Mouse (Mus musculus) E14TG2a.4 (cell line): ENCODE measurements around the gene Rbm15b.

Source experiments
- H3K27me3 ChIP-seq: 2 replicates; pipeline ENCODE4 v1.6.1; 2014; ENCODE audit warnings: low read length, control low read depth; ENCODE audit not compliant: insufficient read depth
- H3K36me3 ChIP-seq: 2 replicates; pipeline ENCODE4 v1.6.1; 2014; ENCODE audit warnings: low read length, control low read depth; ENCODE audit not compliant: insufficient read depth
- H3K4me1 ChIP-seq: replicated peaks from 2 replicates; pipeline ENCODE4 v1.6.1; 2014; ENCODE audit warnings: low read depth, low read length, control low read depth
- H3K4me3 ChIP-seq: replicated peaks from 2 replicates; pipeline ENCODE4 v1.5.1; 2014; ENCODE audit warnings: mild to moderate bottlenecking, low read length
- H3K9me3 ChIP-seq: 2 replicates; pipeline ENCODE4 v1.6.1; 2014; ENCODE audit warnings: low read length, control low read depth
- CTCF ChIP-seq: conservative IDR thresholded peaks from 2 replicates; pipeline ENCODE4 v1.5.1; 2014; ENCODE audit warnings: low read length
- NANOG ChIP-seq: IDR thresholded peaks from 2 replicates; pipeline ENCODE4 v1.6.1; 2014; ENCODE audit warnings: borderline replicate concordance, low read length, mixed read lengths
- POU5F1 ChIP-seq: IDR thresholded peaks from 2 replicates; pipeline ENCODE4 v1.6.1; 2014; ENCODE audit warnings: low read length, borderline replicate concordance

The Rbm15b gene

DNA sequence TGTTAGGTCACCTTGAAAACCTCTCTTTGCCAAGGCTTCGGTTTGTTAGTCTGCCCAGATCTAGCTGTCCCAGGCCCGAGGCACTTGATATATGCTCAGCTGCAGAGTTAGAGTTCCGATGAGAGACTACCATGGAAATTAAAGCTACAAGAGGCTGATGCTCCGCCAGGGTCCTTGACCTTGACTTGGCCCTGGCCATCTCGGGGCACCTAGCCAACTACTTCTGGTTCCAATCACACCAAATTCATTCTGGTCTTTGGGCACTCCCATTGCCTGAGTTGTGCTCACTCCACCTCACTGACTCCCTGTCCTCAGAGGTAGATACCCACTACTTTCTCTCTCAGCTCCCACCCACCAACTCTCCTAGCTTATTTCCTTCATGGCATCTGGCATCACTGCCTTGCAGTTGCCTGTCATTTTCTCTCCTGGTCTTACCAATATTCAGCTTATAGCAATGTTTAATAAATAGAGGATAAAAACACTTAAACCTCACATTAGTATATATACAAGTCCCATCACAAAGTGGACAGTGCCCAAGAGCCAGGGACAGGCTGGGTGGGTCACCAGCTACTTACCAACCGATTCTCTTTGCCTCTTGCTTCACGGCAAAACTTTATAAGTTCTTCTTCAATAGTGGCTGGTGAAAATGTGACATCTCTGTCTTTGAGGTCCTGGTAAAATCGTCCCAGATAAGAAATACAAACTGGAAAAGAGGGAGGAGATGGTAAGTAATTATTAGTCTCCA lies 3.4 kb upstream of the Rbm15b start:
- Histone ChIP-seq H3K4me1 (peaks cover 56% of the 10 kb centered on the region), H3K27me3 (peaks cover 2% of the 10 kb centered on the region; the same call in 1 of the 2 replicates), H3K36me3 (peaks cover 37% of the 10 kb centered on the region), H3K4me3 (peak overlapping the region; percentile 99), H3K9me3 (no peaks in the 10 kb centered on the region)
- no peak for TF ChIP-seq NANOG
- TF ChIP-seq CTCF = no peak
- TF ChIP-seq POU5F1 = no peak

DNA sequence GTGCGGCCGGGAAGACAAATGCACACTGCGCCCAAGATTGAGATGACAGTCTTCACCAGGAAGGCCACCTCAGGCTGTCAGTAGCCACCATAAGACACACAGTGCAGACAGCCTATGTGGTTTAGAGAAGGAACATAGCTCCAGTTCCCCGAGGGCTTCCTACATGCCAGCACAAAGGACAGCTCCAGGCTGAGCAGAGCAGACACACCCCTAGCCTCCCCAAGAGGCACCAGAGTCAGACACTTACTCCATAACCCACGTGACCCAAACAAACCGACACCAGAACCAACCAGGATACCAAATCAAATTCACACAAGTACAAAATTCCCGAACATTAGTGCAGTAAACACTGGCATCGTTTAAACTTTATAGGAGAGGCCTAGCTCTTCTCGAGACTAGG lies 2.1 kb upstream of the Rbm15b start:
- Histone ChIP-seq H3K9me3 (no peaks in the 10 kb centered on the region), H3K36me3 (peaks cover 50% of the 10 kb centered on the region), H3K4me3 (peak overlapping the region; percentile 99; the same call in 1 of the 2 replicates), H3K4me1 (peaks cover 63% of the 10 kb centered on the region), H3K27me3 (peaks cover 14% of the 10 kb centered on the region)
- TF ChIP-seq NANOG (no peak), CTCF (no peak)

DNA sequence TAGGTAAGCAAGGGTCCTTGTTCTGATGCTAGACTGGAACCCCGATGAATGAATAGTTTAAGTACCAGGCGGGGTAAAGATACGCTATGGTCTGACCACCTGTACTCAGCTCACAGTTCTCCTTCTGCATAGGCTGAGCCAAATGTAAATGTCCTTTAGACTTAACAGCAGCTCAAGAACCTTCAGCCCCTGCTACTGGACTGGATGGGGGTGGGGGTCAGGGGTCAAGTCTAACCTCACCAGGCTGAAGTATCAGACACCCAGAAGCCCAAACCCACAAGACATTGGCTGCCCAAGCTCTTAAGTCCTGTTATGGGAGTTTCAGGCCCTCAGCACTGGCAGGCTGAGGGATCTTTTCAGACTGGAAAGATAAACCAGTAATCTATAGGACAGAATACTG lies 1.1 kb upstream of the Rbm15b start:
- Histone ChIP-seq H3K27me3 (peaks cover 14% of the 10 kb centered on the region), H3K36me3 (peaks cover 60% of the 10 kb centered on the region), H3K4me3 (no peak overlapping the region), H3K4me1 (peaks cover 69% of the 10 kb centered on the region), H3K9me3 (no peaks in the 10 kb centered on the region)
- no peak for TF ChIP-seq CTCF
- no peak for TF ChIP-seq NANOG
- no peak for TF ChIP-seq POU5F1

DNA sequence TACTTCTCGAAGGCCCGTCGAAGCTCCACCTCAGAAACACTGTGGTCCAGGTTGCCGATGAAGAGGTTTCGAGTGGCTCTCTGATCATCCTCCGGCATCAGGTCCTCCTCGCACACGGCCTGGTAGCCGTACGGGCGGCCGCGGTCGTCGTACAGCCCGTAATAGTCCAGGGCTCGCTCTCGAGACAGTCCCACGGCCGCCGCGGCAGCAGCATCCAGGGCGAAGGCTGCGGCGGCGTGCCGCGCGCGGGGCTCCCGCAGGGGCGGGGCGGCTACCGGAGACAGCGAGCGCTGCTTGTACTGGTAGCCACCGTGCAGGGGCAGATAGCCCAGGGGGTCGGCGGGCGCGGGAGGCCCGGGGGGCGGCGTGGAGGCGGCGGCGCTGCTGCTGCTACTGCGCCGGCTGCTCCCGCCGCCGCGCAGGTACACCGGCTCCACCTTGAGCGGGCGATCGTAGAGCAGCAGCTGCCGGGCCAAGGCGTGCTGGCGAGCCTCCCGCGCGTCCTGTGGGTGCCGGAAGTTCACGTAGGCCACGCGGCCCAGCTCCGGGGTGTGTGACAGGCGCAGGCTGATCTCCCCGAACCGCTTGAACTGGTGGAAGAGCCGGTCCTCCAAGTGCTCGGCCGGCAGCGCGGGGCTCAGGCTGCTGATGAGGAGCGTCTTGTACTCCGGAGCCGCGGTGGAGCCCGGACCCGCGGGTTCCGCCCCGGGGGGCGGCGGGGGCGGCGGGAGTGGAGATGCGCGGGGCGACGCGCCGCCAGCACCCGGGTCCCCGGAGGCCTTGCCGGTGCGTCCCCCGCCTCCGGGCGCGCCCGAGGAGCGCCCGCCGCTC lies 1.1 kb downstream of the Rbm15b start:
- Histone ChIP-seq H3K4me1 (peaks cover 81% of the 10 kb centered on the region), H3K36me3 (peaks cover 82% of the 10 kb centered on the region), H3K9me3 (no peaks in the 10 kb centered on the region), H3K27me3 (peaks cover 14% of the 10 kb centered on the region), H3K4me3 (peak overlapping the region; percentile 88)
- no peak for TF ChIP-seq NANOG
- no peak for TF ChIP-seq CTCF
- no peak for TF ChIP-seq POU5F1

DNA sequence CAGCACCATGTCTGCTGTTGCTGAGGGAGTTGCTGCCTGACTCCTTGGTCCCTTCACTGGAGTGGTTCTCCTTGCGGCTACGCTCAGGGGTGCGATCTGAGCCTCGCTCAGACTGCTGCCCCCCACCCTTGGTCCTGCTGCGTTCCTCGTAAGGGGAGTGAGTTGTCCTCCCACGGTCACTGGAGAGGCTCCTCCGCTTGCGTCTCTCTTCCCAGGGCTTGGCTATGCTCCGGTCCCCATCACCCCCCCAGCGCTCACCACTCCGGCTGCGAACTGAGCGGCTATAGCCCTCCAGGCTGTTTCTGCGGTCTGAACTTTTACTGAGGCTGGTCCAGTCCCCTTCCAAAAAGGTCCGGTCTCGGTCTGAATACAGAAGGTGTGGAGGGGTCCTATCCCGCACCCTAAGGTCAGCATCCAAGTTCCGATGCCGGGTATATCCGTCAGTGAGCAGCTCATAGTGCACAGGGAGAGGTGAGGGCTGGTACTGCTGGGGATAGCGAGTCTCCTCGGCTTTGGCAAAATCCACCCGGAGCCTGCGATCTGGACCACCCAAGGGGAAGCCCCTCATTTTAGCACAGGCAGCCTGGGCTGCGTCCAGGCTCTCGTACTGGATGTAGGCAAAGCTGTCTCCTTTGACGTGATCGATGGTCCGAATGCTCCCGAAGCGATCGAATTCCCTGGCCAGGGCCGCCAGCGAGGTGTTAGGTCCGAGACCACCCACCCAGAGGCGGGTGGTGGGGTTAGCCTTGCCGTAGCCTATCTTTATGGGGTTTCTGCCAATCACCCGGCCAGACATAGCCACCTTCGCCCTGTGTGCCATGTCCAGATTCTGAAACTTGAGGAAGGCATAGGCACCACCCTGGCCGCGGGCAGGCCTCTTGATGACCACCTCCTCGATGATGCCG lies 2.0 kb downstream of the Rbm15b start:
- Histone ChIP-seq H3K4me3 (peak overlapping the region; percentile 88), H3K36me3 (peaks cover 83% of the 10 kb centered on the region), H3K4me1 (peaks cover 72% of the 10 kb centered on the region), H3K9me3 (no peaks in the 10 kb centered on the region), H3K27me3 (peaks cover 14% of the 10 kb centered on the region)
- TF ChIP-seq NANOG = no peak
- TF ChIP-seq POU5F1 = no peak
- TF ChIP-seq CTCF = no peak

DNA sequence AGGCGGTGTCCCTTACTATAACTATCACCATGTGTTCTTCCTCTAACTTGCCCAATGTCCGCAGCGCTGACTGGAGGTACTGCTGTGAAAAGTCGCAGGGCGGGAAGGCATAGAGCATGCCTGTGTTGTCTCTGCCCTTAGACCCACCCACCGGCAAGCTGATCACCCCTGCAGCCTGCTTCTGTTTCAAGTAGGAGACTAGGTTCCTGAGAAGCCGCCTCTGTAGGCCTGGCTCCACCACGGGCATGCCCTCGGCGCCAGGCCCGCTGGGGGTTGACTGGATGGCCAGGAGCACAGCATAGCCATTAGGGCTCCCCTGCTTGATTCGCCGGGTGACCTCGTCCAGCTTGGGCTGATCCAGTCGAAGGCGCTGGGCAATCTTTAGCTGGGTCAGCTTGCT lies 2.9 kb downstream of the Rbm15b start:
- H3K27me3 ChIP-seq = peaks cover 14% of the 10 kb centered on the region
- TF ChIP-seq NANOG (no peak), CTCF (no peak), POU5F1 (no peak)
- H3K4me1 ChIP-seq = peaks cover 63% of the 10 kb centered on the region
- H3K9me3 ChIP-seq = no peaks in the 10 kb centered on the region
- peaks cover 82% of the 10 kb centered on the region for H3K36me3 ChIP-seq
- peak overlapping the region; percentile 88 for H3K4me3 ChIP-seq

DNA sequence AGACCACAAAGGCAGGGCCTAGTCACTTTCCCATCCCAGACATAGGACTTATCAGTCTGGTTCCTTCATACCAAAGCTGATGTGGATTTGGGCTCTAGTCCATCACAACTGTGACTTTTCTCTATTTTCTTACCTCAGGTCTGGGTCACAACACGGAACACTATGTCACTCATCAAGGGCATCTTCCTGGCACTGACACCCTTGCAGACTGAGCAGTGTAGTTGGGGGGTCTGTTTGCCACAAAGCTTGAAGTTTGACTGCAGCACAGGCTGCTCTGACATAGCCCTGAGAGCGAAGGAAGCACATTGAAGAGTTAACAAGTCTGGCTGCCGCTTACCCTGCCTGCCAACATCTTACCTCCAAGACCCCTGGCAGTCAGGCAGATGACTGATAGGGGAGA lies 4.1 kb downstream of the Rbm15b start:
- Histone ChIP-seq H3K27me3 (peaks cover 14% of the 10 kb centered on the region), H3K4me1 (peaks cover 51% of the 10 kb centered on the region), H3K4me3 (0 out of 2 replicates have a peak overlapping the region, but pooled peaks have one; percentile 7), H3K36me3 (peaks cover 82% of the 10 kb centered on the region), H3K9me3 (no peaks in the 10 kb centered on the region)
- TF ChIP-seq NANOG (no peak), POU5F1 (no peak), CTCF (no peak)

DNA sequence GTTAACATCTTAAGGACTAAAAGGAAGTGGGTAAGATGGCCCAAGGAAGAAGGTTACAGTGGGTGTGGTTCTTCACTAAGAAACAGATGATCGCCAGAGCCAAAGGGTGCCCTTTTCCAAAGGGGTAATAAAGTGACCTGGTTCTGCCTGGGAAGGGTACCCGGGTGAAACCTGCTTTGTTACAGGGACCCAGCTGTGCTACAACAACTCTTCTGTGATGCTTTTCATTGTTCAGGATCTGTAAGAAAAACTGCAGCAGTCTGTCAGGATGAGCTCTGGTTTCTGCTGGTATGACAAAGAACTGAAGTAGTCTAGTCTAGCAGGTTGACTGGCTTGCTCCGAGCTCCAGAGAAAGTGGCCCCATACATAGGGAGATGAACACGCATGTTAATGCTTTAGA lies 5.1 kb downstream of the Rbm15b start:
- peaks cover 14% of the 10 kb centered on the region for H3K27me3 ChIP-seq
- H3K9me3 ChIP-seq = no peaks in the 10 kb centered on the region
- peaks cover 85% of the 10 kb centered on the region for H3K36me3 ChIP-seq
- H3K4me3 ChIP-seq = no peak overlapping the region
- TF ChIP-seq NANOG (no peak), POU5F1 (no peak), CTCF (no peak)
- H3K4me1 ChIP-seq = peaks cover 44% of the 10 kb centered on the region
